Mouse (Mus musculus): ENCODE measurements around the gene Ift172.
A peak's percentile ranks its signal among the peaks of the same experiment; 100 is the strongest.

The Ift172 gene

GRCm38 (mm10) chr5:31290521-31291360 lies at the start of gene Ift172:
Gene Ift172 (minus strand): TSS chr5:31291116.
- DNase-seq (ENCODE audit: low spot score in 2 of 2), result peak; percentile 96

GRCm38 (mm10) chr5:31328255-31328654 lies 37.3 kb upstream of the Ift172 start:
- DNase-seq (ENCODE audit: low spot score in 2 of 2), result peak; percentile 62 to 72

GRCm38 (mm10) chr5:31326850-31327249 lies 35.9 kb upstream of the Ift172 start:
- DNase-seq (ENCODE audit: low spot score in 2 of 2), result peak in 1 of 2 experiments; percentile 10

GRCm38 (mm10) chr5:31324085-31324484 lies 33.2 kb upstream of the Ift172 start:
- DNase-seq (ENCODE audit: low spot score in 2 of 2), result no peak

GRCm38 (mm10) chr5:31322776-31323175 lies 31.9 kb upstream of the Ift172 start:
- DNase-seq (ENCODE audit: low spot score in 2 of 2), result no peak

- DNase-seq (ENCODE audit: low spot score in 2 of 2), result no peak
Observed at GRCm38 (mm10) chr5:31312806-31313205, 21.9 kb upstream of the Ift172 start.

- DNase-seq (ENCODE audit: low spot score in 2 of 2), result peak in 1 of 2 experiments; percentile 35
Observed at GRCm38 (mm10) chr5:31303093-31303492, 12.2 kb upstream of the Ift172 start.

- no peak for DNase-seq (ENCODE audit: low spot score in 2 of 2)
Observed at GRCm38 (mm10) chr5:31301866-31302265, 10.9 kb upstream of the Ift172 start.

- no peak for DNase-seq (ENCODE audit: low spot score in 2 of 2)
Observed at GRCm38 (mm10) chr5:31298486-31298885, 7.6 kb upstream of the Ift172 start.

GRCm38 (mm10) chr5:31297981-31298380 lies 7.1 kb upstream of the Ift172 start:
- DNase-seq (ENCODE audit: low spot score in 2 of 2), result no peak

GRCm38 (mm10) chr5:31297047-31297757 lies 6.3 kb upstream of the Ift172 start, which contains the start of gene Gckr:
Gene Gckr (plus strand): TSS chr5:31297443.
- no peak for DNase-seq (ENCODE audit: low spot score in 2 of 2)

GRCm38 (mm10) chr5:31295606-31296141 lies 4.8 kb upstream of the Ift172 start, which contains the start of gene Fndc4:
Gene Fndc4 (minus strand): TSS chr5:31296080.
- DNase-seq (ENCODE audit: low spot score in 2 of 2), result peak; percentile 55 to 62

- DNase-seq (ENCODE audit: low spot score in 2 of 2), result no peak
Observed at GRCm38 (mm10) chr5:31294964-31295605, 4.2 kb upstream of the Ift172 start.

- DNase-seq (ENCODE audit: low spot score in 2 of 2), result no peak
Observed at GRCm38 (mm10) chr5:31291361-31291688, 409 bp upstream of the Ift172 start.

- no peak for DNase-seq (ENCODE audit: low spot score in 2 of 2)
Observed at GRCm38 (mm10) chr5:31289626-31290230, 1.2 kb downstream of the Ift172 start.

- no peak for DNase-seq (ENCODE audit: low spot score in 2 of 2)
Observed at GRCm38 (mm10) chr5:31288655-31289054, 2.3 kb downstream of the Ift172 start.

- no peak for DNase-seq (ENCODE audit: low spot score in 2 of 2)
Observed at GRCm38 (mm10) chr5:31288225-31288624, 2.7 kb downstream of the Ift172 start.

- no peak for DNase-seq (ENCODE audit: low spot score in 2 of 2)
Observed at GRCm38 (mm10) chr5:31279245-31279988, 11.5 kb downstream of the Ift172 start.

- DNase-seq (ENCODE audit: low spot score in 2 of 2), result no peak
Observed at GRCm38 (mm10) chr5:31273018-31273417, 17.9 kb downstream of the Ift172 start.

- no peak for DNase-seq (ENCODE audit: low spot score in 2 of 2)
Observed at GRCm38 (mm10) chr5:31267686-31268085, 23.2 kb downstream of the Ift172 start.

GRCm38 (mm10) chr5:31266101-31266500 lies 24.8 kb downstream of the Ift172 start:
- no peak for DNase-seq (ENCODE audit: low spot score in 2 of 2)

All from right cerebral cortex, adult 2 months (tissue).